Mouse (Mus musculus): ENCODE measurements around the gene Ticam1. TPM values are rescaled to one million over a fixed set of nuclear protein-coding genes. Genes with fewer than 3 reads are reported as not detected.

Ticam1 gene
- 2.8 TPM for polyA plus RNA-seq (2017; shearing (Covaris generic))

DNA sequence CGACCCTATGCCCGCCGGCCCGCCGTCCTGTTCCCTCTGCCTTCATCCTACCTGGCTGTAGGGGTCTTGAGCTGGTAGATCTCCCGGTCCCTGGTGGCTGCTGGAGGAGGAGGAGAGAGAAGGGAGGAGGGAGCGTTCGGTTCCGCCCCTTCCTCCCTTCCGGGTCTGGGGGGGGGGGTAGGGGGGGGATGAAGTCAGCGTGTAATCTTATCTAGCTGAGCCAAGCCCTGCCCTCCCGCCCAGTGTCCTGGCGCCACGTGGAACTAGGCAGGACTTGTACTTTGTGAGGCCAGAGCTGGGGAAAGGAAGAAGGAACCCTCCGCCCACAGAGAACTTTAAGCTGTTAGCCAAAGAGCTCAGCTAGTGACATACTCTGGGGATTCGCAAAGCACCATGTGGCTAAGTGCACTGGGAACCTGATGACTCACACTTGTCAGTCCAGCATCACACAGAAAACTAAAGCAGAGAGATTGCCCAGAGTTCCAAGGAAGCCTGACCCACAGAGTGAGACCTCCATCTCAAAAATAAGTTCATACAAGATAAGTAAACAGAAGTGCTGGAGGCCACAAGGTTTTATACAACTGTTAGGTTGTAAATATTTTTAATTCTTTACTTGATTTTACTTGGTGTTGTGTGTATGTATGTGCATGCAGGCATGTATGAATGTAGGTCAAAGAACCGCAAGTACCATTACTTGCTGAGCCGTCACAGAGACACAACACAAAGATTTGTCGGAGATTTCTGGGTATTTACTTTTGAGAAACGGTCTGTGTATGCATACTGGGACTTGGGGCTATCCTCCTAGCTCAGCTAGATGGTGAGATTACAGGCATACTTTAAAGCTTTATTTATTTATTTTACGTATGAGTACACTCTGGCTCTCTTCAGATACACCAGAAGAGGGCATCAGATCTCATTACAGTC lies at the start of gene Ticam1:
Gene Ticam1 (minus strand): TSS at position 144 of the 924 bp plus-strand sequence.

DNA sequence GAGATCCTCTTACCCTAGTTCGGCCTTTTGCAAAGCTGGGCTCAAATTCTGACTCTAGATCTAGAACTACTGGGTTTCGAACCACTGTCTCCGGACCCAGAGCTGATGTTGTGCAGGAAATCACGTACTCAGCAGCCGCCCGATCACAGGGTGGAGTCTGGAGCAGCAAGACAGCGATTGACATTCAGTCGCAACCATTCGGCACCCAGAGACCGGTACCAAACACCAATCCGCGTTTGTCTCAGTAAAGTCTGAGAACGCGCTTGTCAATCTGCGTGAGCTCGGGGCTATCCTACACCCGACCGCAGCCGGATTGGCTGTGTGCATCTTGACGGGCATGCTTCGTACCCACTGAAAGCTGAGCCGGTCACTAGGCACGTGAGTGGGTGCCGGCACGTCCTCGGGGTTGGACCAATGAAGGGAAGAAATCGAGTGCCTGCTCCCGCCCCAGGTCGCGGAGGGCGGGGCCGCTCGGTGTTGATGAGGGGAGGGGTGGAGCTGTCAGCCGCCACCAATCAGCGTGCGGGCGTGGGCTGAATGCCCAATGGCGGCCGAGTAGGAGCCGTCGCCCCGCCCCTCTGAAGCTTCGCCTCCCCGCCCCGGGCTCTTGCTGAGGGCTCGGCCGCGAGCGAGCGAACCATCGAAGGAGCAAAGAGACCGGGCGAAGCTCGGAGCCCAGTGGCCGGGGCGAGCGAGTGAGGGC lies 49.0 kb upstream of the Ticam1 start, which contains the start of gene Kdm4b:
Gene Kdm4b (plus strand): TSS at position 613 of the 703 bp plus-strand sequence.

DNA sequence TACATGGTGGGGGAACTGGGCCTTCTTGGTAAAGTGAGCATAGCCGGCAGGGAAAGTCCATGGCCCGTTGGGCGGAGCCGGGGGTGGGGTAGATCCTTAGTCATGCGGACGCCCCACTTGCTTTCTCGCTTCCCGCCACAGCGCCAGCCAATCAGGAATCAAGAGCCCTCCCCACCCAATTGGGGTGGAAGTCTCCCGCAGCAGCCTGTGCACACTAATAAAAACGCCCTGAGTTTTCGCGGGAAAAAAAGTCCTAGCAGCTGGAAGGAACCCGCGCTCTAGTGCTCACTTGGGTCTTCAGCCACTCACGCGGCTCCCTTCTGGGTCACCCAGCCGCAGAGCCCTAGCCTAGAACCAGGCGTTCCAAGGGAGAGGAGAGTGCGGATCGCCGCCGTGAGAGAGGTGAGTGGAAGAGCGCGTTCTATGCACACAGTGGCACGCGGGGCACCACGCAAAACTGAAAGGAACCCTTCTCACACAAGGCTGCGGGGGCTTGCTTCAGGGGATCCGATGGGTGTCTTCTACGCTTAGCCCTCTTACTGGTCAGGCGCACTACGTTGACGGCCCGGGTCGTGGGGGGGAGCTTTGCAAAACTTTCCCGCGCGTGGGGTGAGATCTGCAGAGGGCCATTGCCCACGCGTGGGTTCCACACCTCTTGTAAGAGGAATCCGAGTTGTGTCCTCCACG lies 26.7 kb upstream of the Ticam1 start, which contains the start of gene Uhrf1:
Gene Uhrf1 (plus strand): TSS at position 162 of the 687 bp plus-strand sequence.

DNA sequence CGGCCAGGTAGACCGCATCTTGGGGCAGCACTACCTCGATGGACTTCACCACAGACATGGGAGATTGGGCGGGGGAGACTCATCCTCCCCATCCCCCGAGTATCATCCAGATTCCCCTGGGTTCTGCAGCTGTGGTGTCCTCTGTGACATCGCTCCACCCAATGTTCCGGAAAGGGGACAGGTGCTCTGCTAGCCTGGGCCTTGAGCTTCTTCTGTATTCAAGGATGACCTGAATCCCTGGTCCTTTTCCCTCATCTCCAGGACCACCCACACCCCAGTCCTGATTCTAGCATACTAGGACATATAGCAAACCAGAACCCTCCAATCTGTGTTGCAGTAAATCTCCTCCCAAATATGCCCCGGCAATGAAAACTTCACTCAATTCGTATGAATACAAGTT lies 23.6 kb upstream of the Ticam1 start, which contains the start of gene Arrdc5:
Gene Arrdc5 (minus strand): TSS at position 101 of the 400 bp plus-strand sequence.

DNA sequence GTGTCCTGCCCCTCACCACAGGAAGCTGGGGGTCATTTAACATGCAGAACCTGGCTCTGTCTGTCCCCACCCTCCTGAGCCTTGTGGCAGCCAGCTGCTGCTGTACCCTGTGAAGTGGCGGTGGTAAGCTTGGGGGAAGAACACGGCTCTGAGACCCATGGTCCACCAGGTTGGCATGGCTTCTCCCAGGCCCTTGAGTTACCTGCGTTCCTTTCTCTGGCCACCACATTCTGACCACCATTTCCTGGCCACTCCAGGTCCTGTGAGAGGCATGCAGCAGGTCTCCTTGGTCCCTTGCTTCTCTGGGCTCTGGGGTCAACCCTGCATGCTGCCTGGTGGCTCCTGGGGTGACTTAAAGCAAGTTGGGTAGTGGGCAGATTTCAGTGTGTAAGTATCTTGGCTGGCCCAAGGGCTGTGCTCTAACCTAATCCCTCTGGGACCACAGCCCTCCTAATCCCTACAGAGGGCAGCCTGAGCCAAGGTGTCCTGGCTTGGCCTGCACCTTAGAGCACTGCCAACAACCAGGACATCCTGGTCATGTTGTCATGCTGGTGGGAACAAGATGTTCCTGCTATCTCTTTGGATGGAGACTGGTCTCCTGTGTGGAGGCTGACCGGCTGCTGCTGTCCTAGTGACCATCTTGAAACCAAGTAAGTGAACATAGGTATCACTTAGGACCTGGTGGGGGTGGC lies 16.1 kb upstream of the Ticam1 start, which contains the start of gene Plin3:
Gene Plin3 (minus strand): TSS at position 343 of the 692 bp plus-strand sequence.

DNA sequence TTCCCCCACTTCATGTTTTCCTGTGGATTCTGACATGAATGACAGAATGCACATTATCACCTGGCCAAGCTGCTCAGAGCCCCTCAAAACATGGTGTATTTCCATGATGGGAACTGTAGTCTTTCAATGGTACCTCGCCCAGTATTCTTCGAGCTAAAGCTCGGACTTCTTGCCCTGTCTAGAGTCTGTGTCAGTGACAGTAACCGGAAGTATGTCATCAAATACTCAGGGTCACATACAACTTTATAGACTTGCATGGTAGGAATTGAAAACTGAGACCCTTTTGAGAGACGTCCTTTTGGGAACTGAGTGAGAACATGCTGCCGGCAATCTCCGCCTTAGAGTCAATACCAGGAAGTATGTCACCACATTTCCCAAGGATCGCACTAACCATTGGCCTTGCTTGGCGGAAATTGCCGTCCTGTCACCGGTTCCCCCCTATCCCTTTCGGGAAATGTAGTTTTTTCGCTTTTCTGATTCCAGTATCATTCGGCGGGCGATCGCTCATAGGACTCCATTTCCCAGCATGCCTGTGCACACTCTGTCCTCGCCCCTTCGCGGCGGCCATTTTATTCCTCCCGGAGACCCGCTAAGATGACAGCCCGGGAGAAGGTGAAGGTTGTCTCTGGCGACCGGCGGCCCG lies 20.2 kb downstream of the Ticam1 start, which contains the start of gene Fem1a:
Gene Fem1a (plus strand): TSS at position 572 of the 643 bp plus-strand sequence.

Other genes starting within 250 kb of the Ticam1 start
- 124 TPM for gene Sh3gl1, start 240.2 kb downstream of the Ticam1 start, polyA plus RNA-seq (2017; shearing (Covaris generic))
- 1.5 TPM for gene Chaf1a, start 236.3 kb downstream of the Ticam1 start, polyA plus RNA-seq (2017; shearing (Covaris generic))
- 63.5 TPM for gene Ubxn6, start 201.8 kb downstream of the Ticam1 start, polyA plus RNA-seq (2017; shearing (Covaris generic))
- gene Hdgfl2, start 197.2 kb downstream of the Ticam1 start, polyA plus RNA-seq (2017; shearing (Covaris generic)): 113 TPM
- not detected for gene Plin4, start 167.0 kb downstream of the Ticam1 start, polyA plus RNA-seq (2017; shearing (Covaris generic))
- not detected for gene Plin5, start 159.2 kb downstream of the Ticam1 start, polyA plus RNA-seq (2017; shearing (Covaris generic))
- not detected for gene Lrg1, start 154.8 kb downstream of the Ticam1 start, polyA plus RNA-seq (2017; shearing (Covaris generic))
- gene Sema6b, start 136.4 kb downstream of the Ticam1 start, polyA plus RNA-seq (2017; shearing (Covaris generic)): 0.16 TPM
- gene Tnfaip8l1, start 114.3 kb downstream of the Ticam1 start, polyA plus RNA-seq (2017; shearing (Covaris generic)): 19.0 TPM
- 49.2 TPM for gene Mydgf, start 92.9 kb downstream of the Ticam1 start, polyA plus RNA-seq (2017; shearing (Covaris generic))
- gene Dpp9, start 57.9 kb downstream of the Ticam1 start, polyA plus RNA-seq (2017; shearing (Covaris generic)): 38.9 TPM
- 12.0 TPM for gene Fem1a, start 20.0 kb downstream of the Ticam1 start, polyA plus RNA-seq (2017; shearing (Covaris generic))
- 20.6 TPM for gene Plin3, start 16.1 kb upstream of the Ticam1 start, polyA plus RNA-seq (2017; shearing (Covaris generic))
- not detected for gene Arrdc5, start 23.5 kb upstream of the Ticam1 start, polyA plus RNA-seq (2017; shearing (Covaris generic))
- gene Uhrf1, start 26.5 kb upstream of the Ticam1 start, polyA plus RNA-seq (2017; shearing (Covaris generic)): 6.8 TPM
- 44.5 TPM for gene Kdm4b, start 49.3 kb upstream of the Ticam1 start, polyA plus RNA-seq (2017; shearing (Covaris generic))
- gene Ptprs, start 199.7 kb upstream of the Ticam1 start, polyA plus RNA-seq (2017; shearing (Covaris generic)): 7.4 TPM
- gene Znrf4, start 235.6 kb upstream of the Ticam1 start, polyA plus RNA-seq (2017; shearing (Covaris generic)): not detected